Mouse (Mus musculus) neural tube, embryonic 13.5 days (tissue): ENCODE data around the gene Cd79a. TPM values are rescaled to one million over a fixed set of nuclear protein-coding genes. Genes with fewer than 3 reads are reported as not detected.

Experiments used
- ATAC-seq: fragments of 200-750 bp; cut with Nextera tagmentation; 2 replicates; pipeline ENCODE4 v1.8.0; 2017; ENCODE audit warnings: low read depth, mild to moderate bottlenecking, moderate TSS enrichment, moderate library complexity
- H3K27ac ChIP-seq: fragments of 300-500 bp; sonication (generic); replicated peaks from 2 replicates; pipeline ENCODE4 v1.5.1; 2015; ENCODE audit warnings: moderate library complexity, mild to moderate bottlenecking, inconsistent platforms
- H3K27me3 ChIP-seq: fragments of 300-500 bp; sonication (generic); 2 replicates; pipeline ENCODE4 v1.6.1; 2015; ENCODE audit warnings: mild to moderate bottlenecking, inconsistent platforms
- H3K36me3 ChIP-seq: fragments of 300-500 bp; sonication (generic); 2 replicates; pipeline ENCODE4 v1.6.1; 2015; ENCODE audit warnings: mild to moderate bottlenecking, inconsistent platforms
- H3K4me1 ChIP-seq: fragments of 300-500 bp; sonication (generic); replicated peaks from 2 replicates; pipeline ENCODE4 v1.6.1; 2015; ENCODE audit warnings: inconsistent platforms
- H3K4me2 ChIP-seq: fragments of 300-500 bp; sonication (generic); 2 replicates; pipeline ENCODE4 v1.6.1; 2015; ENCODE audit warnings: inconsistent platforms, mild to moderate bottlenecking, moderate library complexity
- H3K4me3 ChIP-seq: fragments of 300-500 bp; sonication (generic); 2 replicates; pipeline ENCODE4 v1.5.1; 2015; ENCODE audit warnings: mild to moderate bottlenecking, inconsistent platforms
- H3K9ac ChIP-seq: fragments of 300-500 bp; sonication (generic); 2 replicates; pipeline ENCODE4 v1.6.1; 2015; ENCODE audit warnings: moderate library complexity, mild to moderate bottlenecking, inconsistent platforms
- H3K9me3 ChIP-seq: fragments of 300-500 bp; sonication (generic); 2 replicates; pipeline ENCODE4 v1.6.1; 2016; ENCODE audit warnings: inconsistent platforms
- WGBS: fragments of 180-500 bp; shearing (Covaris S2); methylation state at CpG from one replicate; pipeline ENCODE4 v1.1.7; 2015; 5-methylcytosine and 5-hydroxymethylcytosine counted together
- polyA plus RNA-seq: library from polyadenylated mRNA; unstranded; fragments of >200 nt; fragmentation: Nextera tagmentation; extraction: Ambion mirVana; gene quantifications from 2 replicates; pipeline ENCODE4 v1.2.1, GENCODE M21; 2015

The Cd79a gene
- polyA plus RNA-seq, 1 experiment from 2014 or later, result 0.31 TPM

DNA sequence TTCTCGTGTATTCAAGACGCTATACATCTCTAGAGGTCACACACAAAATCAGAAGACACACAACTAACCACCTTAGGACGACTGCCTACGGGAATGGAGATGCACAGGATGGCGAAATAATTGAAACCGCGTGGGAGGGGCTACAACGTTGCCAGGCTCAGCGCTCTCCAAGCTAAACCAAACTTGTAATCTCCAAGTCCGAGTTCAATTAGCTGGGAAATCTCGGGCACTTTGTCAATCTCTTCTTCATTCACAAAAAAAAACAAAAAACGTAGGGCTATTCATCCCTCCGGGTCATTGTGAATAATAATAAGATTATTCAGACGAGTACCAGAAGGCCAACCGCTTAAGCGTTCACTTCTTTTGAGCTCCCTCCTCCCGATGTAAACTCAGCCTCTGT lies 28.1 kb upstream of the Cd79a start:
- H3K9me3 ChIP-seq, result peaks cover 5% of the 10 kb centered on the region; the same call in 1 of the 2 replicates
- no peak for ATAC-seq
- no peaks in the 10 kb centered on the region for H3K27me3 ChIP-seq
- H3K4me3 ChIP-seq, result no peak overlapping the region
- H3K4me1 ChIP-seq, result peaks cover 6% of the 10 kb centered on the region; the same call in 1 of the 2 replicates
- no peak overlapping the region for H3K9ac ChIP-seq
- WGBS, result 59% methylated on average over 17 of the region's 17 CpGs
- H3K27ac ChIP-seq, result no peak overlapping the region
- no peaks in the 10 kb centered on the region for H3K36me3 ChIP-seq
- no peak overlapping the region for H3K4me2 ChIP-seq

- H3K9me3 ChIP-seq, result peaks cover 5% of the 10 kb centered on the region; the same call in 1 of the 2 replicates
- peak within 1 kb of the TSS; percentile 9; the same call in 1 of the 2 replicates for H3K4me2 ChIP-seq
- H3K27ac ChIP-seq, result no peak within 1 kb of the TSS
- peak; percentile 64; the same call in 1 of the 2 replicates for ATAC-seq
- H3K27me3 ChIP-seq, result no peaks in the 10 kb centered on the region
- WGBS, result 50% methylated on average over 39 of the region's 41 CpGs
- no peak within 1 kb of the TSS for H3K4me3 ChIP-seq
- H3K4me1 ChIP-seq, result peaks cover 6% of the 10 kb centered on the region; the same call in 1 of the 2 replicates
- H3K36me3 ChIP-seq, result no peaks in the 10 kb centered on the region
- H3K9ac ChIP-seq, result no peak within 1 kb of the TSS
These were observed 27.5 kb upstream of the Cd79a start, which contains the start of the genes Lypd4 and Dmrtc2 for GRCm38 (mm10) chr7:24869532-24870165. Lypd4 (minus strand) TSS chr7:24869941. Dmrtc2 (plus strand) TSS chr7:24870057.

DNA sequence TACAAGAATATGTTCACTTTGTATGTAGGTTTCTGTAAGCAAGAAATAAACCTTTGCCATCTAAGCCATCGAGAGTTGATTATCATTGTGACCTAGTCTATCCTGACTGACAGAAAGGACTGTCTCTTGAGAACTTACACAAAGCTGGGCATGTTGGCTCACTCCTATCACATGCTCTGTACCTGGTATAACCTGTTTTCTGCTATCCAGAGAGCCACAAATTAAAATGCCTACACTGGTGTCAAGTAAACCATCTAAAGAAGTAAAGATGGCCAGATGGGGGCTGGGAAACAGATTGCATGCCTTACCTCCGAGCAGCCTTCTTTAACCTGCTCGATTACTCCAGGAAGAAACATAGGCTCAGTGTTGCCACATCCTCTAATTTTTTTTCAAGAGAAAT lies 19.6 kb upstream of the Cd79a start:
- ATAC-seq, result no peak
- H3K27me3 ChIP-seq, result no peaks in the 10 kb centered on the region
- H3K4me3 ChIP-seq, result no peak overlapping the region
- no peaks in the 10 kb centered on the region for H3K36me3 ChIP-seq
- H3K9ac ChIP-seq, result no peak overlapping the region
- no peak overlapping the region for H3K4me2 ChIP-seq
- no peaks in the 10 kb centered on the region for H3K9me3 ChIP-seq
- 84% methylated on average over 3 of the region's 3 CpGs for WGBS
- H3K27ac ChIP-seq, result no peak overlapping the region
- 0 out of 2 replicates have a peak, but pooled peaks cover 7% of the 10 kb centered on the region for H3K4me1 ChIP-seq

DNA sequence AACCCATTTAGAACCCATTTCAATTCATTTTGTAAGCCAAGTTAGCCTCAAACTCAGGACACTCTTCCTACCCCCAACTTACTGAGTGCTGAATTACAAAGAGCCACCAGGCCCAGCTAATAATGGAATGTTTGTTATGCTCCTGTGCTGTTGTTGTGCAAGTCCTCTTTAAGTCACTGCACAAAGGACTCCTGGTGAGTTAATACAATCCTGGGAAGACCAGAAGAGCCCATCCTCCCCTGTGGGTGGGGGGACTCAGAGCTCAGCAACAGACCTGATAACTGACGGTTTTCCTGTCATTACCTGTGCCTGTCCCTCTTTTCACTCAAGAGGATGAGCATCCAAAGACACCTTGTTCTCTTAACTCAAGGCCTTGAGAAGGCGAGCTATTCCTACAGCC lies 17.6 kb upstream of the Cd79a start:
- peak overlapping the region; percentile 35; the same call in 1 of the 2 replicates for H3K9ac ChIP-seq
- no peak overlapping the region for H3K4me2 ChIP-seq
- H3K9me3 ChIP-seq, result no peaks in the 10 kb centered on the region
- no peak overlapping the region for H3K4me3 ChIP-seq
- no peaks in the 10 kb centered on the region for H3K27me3 ChIP-seq
- H3K4me1 ChIP-seq, result 0 out of 2 replicates have a peak, but pooled peaks cover 7% of the 10 kb centered on the region
- H3K27ac ChIP-seq, result 0 out of 2 replicates have a peak overlapping the region, but pooled peaks have one; percentile 15
- no peaks in the 10 kb centered on the region for H3K36me3 ChIP-seq
- no peak for ATAC-seq
- 13% methylated on average over 2 of the region's 2 CpGs for WGBS

DNA sequence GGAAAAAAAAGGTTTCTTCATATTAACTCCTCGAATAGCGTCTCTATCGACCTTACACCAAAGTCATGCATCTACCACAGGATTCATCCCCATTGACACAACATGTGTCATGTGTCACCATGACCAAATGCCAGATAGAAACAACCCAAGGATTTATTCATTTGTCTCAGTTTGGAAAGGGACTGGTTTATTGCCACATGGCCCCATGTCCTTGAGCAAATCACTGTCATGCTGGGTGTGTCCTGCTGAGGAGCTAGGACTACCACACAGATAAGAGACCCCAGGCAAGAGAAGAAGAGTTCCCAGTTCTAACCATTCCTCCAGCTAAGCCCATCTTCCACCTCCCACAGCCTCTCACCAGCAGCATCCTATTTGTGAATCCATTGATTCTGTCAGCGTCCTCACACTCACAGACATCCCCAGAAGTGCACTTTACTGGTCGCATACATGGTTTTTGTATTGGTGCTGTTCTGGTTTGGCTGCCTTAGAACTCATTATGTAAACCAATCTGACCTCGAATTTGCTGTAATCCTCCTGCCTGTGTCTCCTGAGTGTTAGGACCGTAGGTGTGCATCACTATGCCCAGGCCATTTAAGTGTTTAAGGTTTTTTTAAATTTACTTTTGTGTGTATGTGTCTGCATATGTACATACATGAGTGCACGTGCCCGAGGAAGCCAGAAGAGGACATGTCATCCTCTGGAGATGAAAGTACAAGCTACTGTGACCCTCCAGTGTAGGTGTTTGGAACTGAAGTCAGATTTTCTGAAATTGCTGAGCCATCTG lies 14.6 kb upstream of the Cd79a start:
- Histone ChIP-seq H3K4me1 (peaks cover 32% of the 10 kb centered on the region), H3K27me3 (no peaks in the 10 kb centered on the region), H3K36me3 (peaks cover 20% of the 10 kb centered on the region), H3K4me3 (no peak overlapping the region), H3K4me2 (no peak overlapping the region), H3K27ac (no peak overlapping the region), H3K9ac (no peak overlapping the region), H3K9me3 (no peaks in the 10 kb centered on the region)
- ATAC-seq, result no peak
- 94% methylated on average over 9 of the region's 9 CpGs for WGBS

- Histone ChIP-seq H3K36me3 (peaks cover 34% of the 10 kb centered on the region), H3K27me3 (no peaks in the 10 kb centered on the region), H3K27ac (peak within 1 kb of the TSS; percentile 92), H3K4me2 (peak within 1 kb of the TSS; percentile 81), H3K9ac (peak within 1 kb of the TSS; percentile 97), H3K9me3 (no peaks in the 10 kb centered on the region), H3K4me1 (peaks cover 37% of the 10 kb centered on the region), H3K4me3 (peak within 1 kb of the TSS; percentile 83)
- peak; percentile 94 for ATAC-seq
- under 1% methylated on average over 57 of the region's 57 CpGs for WGBS
These were observed 13.1 kb upstream of the Cd79a start, which contains the start of gene Rps19 for GRCm38 (mm10) chr7:24883896-24884692. Rps19 (plus strand) TSS chr7:24884371.

- peaks cover 35% of the 10 kb centered on the region for H3K4me1 ChIP-seq
- peak overlapping the region; percentile 92 for H3K27ac ChIP-seq
- H3K36me3 ChIP-seq, result peaks cover 41% of the 10 kb centered on the region
- H3K9ac ChIP-seq, result peak overlapping the region; percentile 97
- 0 out of 2 replicates have a peak, but pooled peaks have one; percentile 6 for ATAC-seq
- H3K4me2 ChIP-seq, result peak overlapping the region; percentile 81
- no peaks in the 10 kb centered on the region for H3K9me3 ChIP-seq
- H3K4me3 ChIP-seq, result peak overlapping the region; percentile 83
- under 1% methylated on average over 47 of the region's 47 CpGs for WGBS
- H3K27me3 ChIP-seq, result no peaks in the 10 kb centered on the region
These were observed 12.4 kb upstream of the Cd79a start for GRCm38 (mm10) chr7:24884693-24885291.

- Histone ChIP-seq H3K4me2 (peak overlapping the region; percentile 81), H3K4me3 (peak overlapping the region; percentile 83), H3K9me3 (no peaks in the 10 kb centered on the region), H3K9ac (peak overlapping the region; percentile 97), H3K27me3 (no peaks in the 10 kb centered on the region), H3K36me3 (peaks cover 50% of the 10 kb centered on the region), H3K4me1 (peaks cover 30% of the 10 kb centered on the region), H3K27ac (no peak overlapping the region)
- WGBS, result 49% methylated on average over 12 of the region's 12 CpGs
- no peak for ATAC-seq
These were observed 11.5 kb upstream of the Cd79a start for GRCm38 (mm10) chr7:24885468-24886307.

- Histone ChIP-seq H3K27ac (no peak overlapping the region), H3K4me2 (peak overlapping the region; percentile 81), H3K4me3 (peak overlapping the region; percentile 83), H3K9me3 (no peaks in the 10 kb centered on the region), H3K27me3 (no peaks in the 10 kb centered on the region), H3K4me1 (peaks cover 30% of the 10 kb centered on the region), H3K36me3 (peaks cover 56% of the 10 kb centered on the region), H3K9ac (peak overlapping the region; percentile 97)
- WGBS, result 72% methylated on average over 4 of the region's 4 CpGs
- ATAC-seq, result no peak
These were observed 10.9 kb upstream of the Cd79a start for GRCm38 (mm10) chr7:24886308-24886633.

DNA sequence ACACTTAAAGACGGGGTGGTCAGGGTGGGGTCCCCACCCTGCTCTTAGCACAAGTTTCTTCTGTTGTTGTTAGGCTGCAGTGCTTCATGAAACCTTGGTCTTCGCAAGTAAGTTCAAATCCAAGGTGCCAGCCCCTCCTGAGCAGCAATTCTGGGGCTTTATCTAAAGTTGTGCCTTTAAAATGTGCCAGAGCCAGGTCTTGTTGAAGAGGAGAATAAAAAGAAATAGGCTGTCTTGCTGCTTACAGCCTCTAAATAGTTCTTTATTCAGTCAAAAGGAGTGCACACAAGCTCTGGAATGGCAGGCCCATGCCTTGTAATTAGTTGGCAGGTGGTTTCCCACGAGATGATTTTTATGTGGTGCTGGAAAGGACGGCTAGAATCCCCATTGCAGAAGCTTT lies 10.1 kb upstream of the Cd79a start:
- Histone ChIP-seq H3K9me3 (no peaks in the 10 kb centered on the region), H3K27ac (no peak overlapping the region), H3K4me1 (peaks cover 30% of the 10 kb centered on the region), H3K4me3 (no peak overlapping the region), H3K4me2 (no peak overlapping the region), H3K36me3 (peaks cover 57% of the 10 kb centered on the region), H3K9ac (peak overlapping the region; percentile 97), H3K27me3 (no peaks in the 10 kb centered on the region)
- no peak for ATAC-seq
- 70% methylated on average over 4 of the region's 4 CpGs for WGBS
